Mouse (Mus musculus) heart, embryonic 10.5 days (tissue): ENCODE measurements around the gene Ereg. TPM values are rescaled to one million over a fixed set of nuclear protein-coding genes. Genes with fewer than 3 reads are reported as not detected.

ENCODE experiments used
- DNase-seq: peaks from one replicate; pipeline ENCODE4 v3.0.0-alpha.2; 2017; ENCODE audit warnings: low spot score
- H3K27ac ChIP-seq: fragments of 300-500 bp; sonication (generic); 2 replicates; pipeline ENCODE4 v1.5.1; 2016; ENCODE audit warnings: mild to moderate bottlenecking
- H3K27me3 ChIP-seq: fragments of 300-500 bp; sonication (generic); 2 replicates; pipeline ENCODE4 v1.6.1; 2016; ENCODE audit warnings: mild to moderate bottlenecking; ENCODE audit not compliant: poor library complexity, insufficient read depth, severe bottlenecking
- H3K36me3 ChIP-seq: fragments of 300-500 bp; sonication (generic); 2 replicates; pipeline ENCODE4 v1.6.1; 2016; ENCODE audit warnings: mild to moderate bottlenecking, moderate library complexity
- H3K4me1 ChIP-seq: fragments of 300-500 bp; sonication (generic); 2 replicates; pipeline ENCODE4 v1.6.1; 2016; ENCODE audit warnings: mild to moderate bottlenecking
- H3K4me3 ChIP-seq: fragments of 300-500 bp; sonication (generic); 2 replicates; pipeline ENCODE4 v1.5.1; 2016; ENCODE audit warnings: mild to moderate bottlenecking, moderate library complexity
- H3K9me3 ChIP-seq: fragments of 300-500 bp; sonication (generic); 2 replicates; pipeline ENCODE4 v1.6.1; 2016; ENCODE audit warnings: mild to moderate bottlenecking, moderate library complexity
- WGBS: fragments of 180-500 bp; shearing (Covaris S2); methylation state at CpG from one replicate; pipeline ENCODE4 v1.1.7; 2016; 5-methylcytosine and 5-hydroxymethylcytosine counted together
- polyA plus RNA-seq: library from polyadenylated mRNA; unstranded; fragments of >200 nt; fragmentation: Nextera tagmentation; extraction: Ambion mirVana; gene quantifications from 2 replicates; pipeline ENCODE4 v1.2.1, GENCODE M21; 2016

The Ereg gene
- polyA plus RNA-seq, 1 experiment from 2014 or later, result 0.06 TPM

GRCm38 (mm10) chr5:91123404-91123803 lies 49.0 kb downstream of the Ereg start:
- Histone ChIP-seq H3K27ac (no peak overlapping the region), H3K27me3 (no peaks in the 10 kb centered on the region), H3K4me3 (no peak overlapping the region), H3K9me3 (no peaks in the 10 kb centered on the region), H3K36me3 (no peaks in the 10 kb centered on the region), H3K4me1 (no peaks in the 10 kb centered on the region)
- 70% methylated on average over 4 of the region's 4 CpGs for WGBS
- no peak for DNase-seq

DNA sequence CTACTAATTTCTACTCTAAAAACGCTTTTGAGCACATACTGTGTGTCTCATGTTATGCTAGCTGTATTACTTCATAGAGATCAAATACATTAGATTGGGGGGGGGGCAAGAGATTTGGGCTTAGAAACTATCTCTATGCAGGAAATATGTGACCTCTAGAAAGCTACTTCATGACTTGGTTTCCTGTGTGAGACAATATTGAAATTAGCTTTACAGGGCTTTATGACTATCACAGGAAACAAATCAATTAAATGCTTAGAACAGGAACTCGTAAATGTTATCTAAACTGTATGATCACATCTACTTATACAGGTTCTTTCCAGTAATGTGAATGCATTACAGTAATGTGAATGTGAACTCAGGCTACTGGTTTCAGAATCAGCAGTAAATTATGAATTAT lies 49.7 kb downstream of the Ereg start:
- no peaks in the 10 kb centered on the region for H3K9me3 ChIP-seq
- no peak overlapping the region for H3K27ac ChIP-seq
- no peaks in the 10 kb centered on the region for H3K4me1 ChIP-seq
- H3K36me3 ChIP-seq, result no peaks in the 10 kb centered on the region
- 78% methylated on average over 2 of the region's 2 CpGs for WGBS
- no peak overlapping the region for H3K4me3 ChIP-seq
- H3K27me3 ChIP-seq, result no peaks in the 10 kb centered on the region
- DNase-seq, result no peak

DNA sequence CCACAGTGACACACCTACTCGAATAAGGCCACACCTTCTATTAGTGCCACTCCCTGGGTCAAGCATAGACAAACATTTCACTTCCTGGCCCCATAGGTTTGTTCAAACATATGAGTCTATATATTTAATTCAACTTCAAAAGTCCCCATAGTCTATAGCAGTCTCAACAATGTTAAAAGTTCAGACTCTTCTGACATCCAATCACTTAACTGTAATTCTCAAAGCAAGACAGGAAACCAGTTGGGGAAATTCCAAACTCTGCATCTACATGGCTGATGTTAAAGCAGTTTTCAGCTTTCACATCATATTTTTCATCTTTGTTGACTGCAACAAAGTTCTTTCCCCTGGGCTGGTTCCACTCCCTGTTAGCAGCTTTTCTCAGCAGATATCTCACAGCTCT lies 52.2 kb downstream of the Ereg start:
- no peaks in the 10 kb centered on the region for H3K27me3 ChIP-seq
- no peak for DNase-seq
- no peaks in the 10 kb centered on the region for H3K36me3 ChIP-seq
- WGBS, result 82% methylated on average over 1 of the region's 1 CpGs
- H3K27ac ChIP-seq, result no peak overlapping the region
- H3K4me1 ChIP-seq, result no peaks in the 10 kb centered on the region
- H3K4me3 ChIP-seq, result no peak overlapping the region
- H3K9me3 ChIP-seq, result no peaks in the 10 kb centered on the region

GRCm38 (mm10) chr5:91134961-91135360 lies 60.5 kb downstream of the Ereg start:
- Histone ChIP-seq H3K36me3 (no peaks in the 10 kb centered on the region), H3K27me3 (peaks cover 6% of the 10 kb centered on the region; the same call in 1 of the 2 replicates), H3K4me1 (peaks cover 5% of the 10 kb centered on the region; the same call in 1 of the 2 replicates), H3K27ac (no peak overlapping the region), H3K4me3 (no peak overlapping the region), H3K9me3 (no peaks in the 10 kb centered on the region)
- no peak for DNase-seq
- 6% methylated on average over 1 of the region's 1 CpGs for WGBS

GRCm38 (mm10) chr5:91138970-91139369 lies 64.5 kb downstream of the Ereg start:
- peak overlapping the region; percentile 72; the same call in 1 of the 2 replicates for H3K27ac ChIP-seq
- no peaks in the 10 kb centered on the region for H3K36me3 ChIP-seq
- peak overlapping the region; percentile 68 for H3K4me3 ChIP-seq
- no peak for DNase-seq
- H3K4me1 ChIP-seq, result peaks cover 5% of the 10 kb centered on the region; the same call in 1 of the 2 replicates
- no peaks in the 10 kb centered on the region for H3K9me3 ChIP-seq
- under 1% methylated on average over 7 of the region's 7 CpGs for WGBS
- peaks cover 20% of the 10 kb centered on the region for H3K27me3 ChIP-seq

GRCm38 (mm10) chr5:91139446-91139873 lies 65.0 kb downstream of the Ereg start, which contains the start of gene Areg:
Gene Areg, plus strand, starts transcription at chr5:91139599.
- H3K27me3 ChIP-seq, result peaks cover 20% of the 10 kb centered on the region
- WGBS, result 1% methylated on average over 44 of the region's 44 CpGs

GRCm38 (mm10) chr5:91140896-91141448 lies 66.5 kb downstream of the Ereg start:
- DNase-seq, result no peak
- 49% methylated on average over 13 of the region's 13 CpGs for WGBS
- H3K4me1 ChIP-seq, result peaks cover 5% of the 10 kb centered on the region; the same call in 1 of the 2 replicates
- H3K27ac ChIP-seq, result no peak overlapping the region
- no peaks in the 10 kb centered on the region for H3K9me3 ChIP-seq
- no peak overlapping the region for H3K4me3 ChIP-seq
- H3K36me3 ChIP-seq, result no peaks in the 10 kb centered on the region
- peaks cover 20% of the 10 kb centered on the region for H3K27me3 ChIP-seq

More at GRCm38 (mm10) chr5:91139446-91139873, 65.0 kb downstream of the Ereg start, which contains the start of gene Areg:
- peak; percentile 83 for DNase-seq
- H3K9me3 ChIP-seq, result no peaks in the 10 kb centered on the region
- no peaks in the 10 kb centered on the region for H3K36me3 ChIP-seq
- H3K4me3 ChIP-seq, result peak within 1 kb of the TSS; percentile 68
- H3K27ac ChIP-seq, result peak within 1 kb of the TSS; percentile 72; the same call in 1 of the 2 replicates
- H3K4me1 ChIP-seq, result peaks cover 5% of the 10 kb centered on the region; the same call in 1 of the 2 replicates

Other genes with a start within 250 kb of the Ereg start
- gene Cxcl1, start 183.4 kb upstream of the Ereg start, polyA plus RNA-seq, result 0.24 TPM in 1 of 2 replicates, not detected in the other
- not detected in 2 replicates for gene Cxcl2, start 170.8 kb upstream of the Ereg start, polyA plus RNA-seq
- 28.1 and 34.1 TPM in 2 replicates for gene Mthfd2l, start 143.5 kb upstream of the Ereg start, polyA plus RNA-seq
- 0.07 and 0.14 TPM in 2 replicates for gene Epgn, start 47.2 kb upstream of the Ereg start, polyA plus RNA-seq
- gene Areg, start 65.0 kb downstream of the Ereg start, polyA plus RNA-seq, result 0.34 TPM in 1 of 2 replicates, not detected in the other